Mouse (Mus musculus): Measurements from ENCODE around the gene Kcnc3.

Gene Kcnc3

GRCm38 (mm10) chr7:44570989-44571388, 19.5 kb upstream of the Kcnc3 start:
- peak; percentile 54 to 56 for DNase-seq (ENCODE audit: low spot score in 2 of 2)

- DNase-seq (ENCODE audit: low spot score in 2 of 2) = no peak
Measured at GRCm38 (mm10) chr7:44571811-44572210, 18.7 kb upstream of the Kcnc3 start.

- DNase-seq (ENCODE audit: low spot score in 2 of 2) = peak; percentile 92 to 93
Measured at GRCm38 (mm10) chr7:44572213-44572701, 18.2 kb upstream of the Kcnc3 start, which contains the start of gene Napsa. Napsa (plus strand) TSS chr7:44572380.

- no peak for DNase-seq (ENCODE audit: low spot score in 2 of 2)
Measured at GRCm38 (mm10) chr7:44572956-44573484, 17.4 kb upstream of the Kcnc3 start.

GRCm38 (mm10) chr7:44576333-44576844, 14.1 kb upstream of the Kcnc3 start:
- DNase-seq (ENCODE audit: low spot score in 2 of 2) = no peak

- DNase-seq (ENCODE audit: low spot score in 2 of 2) = no peak
Measured at GRCm38 (mm10) chr7:44581637-44582036, 8.8 kb upstream of the Kcnc3 start.

GRCm38 (mm10) chr7:44582709-44583108, 7.8 kb upstream of the Kcnc3 start:
- DNase-seq (ENCODE audit: low spot score in 2 of 2) = no peak

GRCm38 (mm10) chr7:44583146-44583545, 7.3 kb upstream of the Kcnc3 start:
- no peak for DNase-seq (ENCODE audit: low spot score in 2 of 2)

GRCm38 (mm10) chr7:44584265-44584804, 6.1 kb upstream of the Kcnc3 start:
- DNase-seq (ENCODE audit: low spot score in 2 of 2) = no peak

GRCm38 (mm10) chr7:44584921-44585320, 5.5 kb upstream of the Kcnc3 start:
- DNase-seq (ENCODE audit: low spot score in 2 of 2) = no peak

- no peak for DNase-seq (ENCODE audit: low spot score in 2 of 2)
Measured at GRCm38 (mm10) chr7:44585606-44586005, 4.9 kb upstream of the Kcnc3 start.

- DNase-seq (ENCODE audit: low spot score in 2 of 2) = no peak
Measured at GRCm38 (mm10) chr7:44586518-44586917, 3.9 kb upstream of the Kcnc3 start.

- DNase-seq (ENCODE audit: low spot score in 2 of 2) = peak in 1 of 2 experiments; percentile 27
Measured at GRCm38 (mm10) chr7:44586930-44587329, 3.5 kb upstream of the Kcnc3 start.

GRCm38 (mm10) chr7:44587676-44588075, 2.8 kb upstream of the Kcnc3 start:
- DNase-seq (ENCODE audit: low spot score in 2 of 2) = no peak

- no peak for DNase-seq (ENCODE audit: low spot score in 2 of 2)
Measured at GRCm38 (mm10) chr7:44588338-44588737, 2.1 kb upstream of the Kcnc3 start.

- DNase-seq (ENCODE audit: low spot score in 2 of 2) = peak; percentile 71 to 74
Measured at GRCm38 (mm10) chr7:44589149-44589548, 1.3 kb upstream of the Kcnc3 start.

- DNase-seq (ENCODE audit: low spot score in 2 of 2) = no peak
Measured at GRCm38 (mm10) chr7:44589946-44590345, 518 bp upstream of the Kcnc3 start.

- no peak for DNase-seq (ENCODE audit: low spot score in 2 of 2)
Measured at GRCm38 (mm10) chr7:44591348-44592116, 1.1 kb downstream of the Kcnc3 start.

- no peak for DNase-seq (ENCODE audit: low spot score in 2 of 2)
Measured at GRCm38 (mm10) chr7:44593051-44593450, 2.6 kb downstream of the Kcnc3 start.

- peak; percentile 61 to 67 for DNase-seq (ENCODE audit: low spot score in 2 of 2)
Measured at GRCm38 (mm10) chr7:44593775-44594174, 3.3 kb downstream of the Kcnc3 start.

GRCm38 (mm10) chr7:44594291-44594690, 3.8 kb downstream of the Kcnc3 start:
- no peak for DNase-seq (ENCODE audit: low spot score in 2 of 2)

- no peak for DNase-seq (ENCODE audit: low spot score in 2 of 2)
Measured at GRCm38 (mm10) chr7:44595131-44595561, 4.7 kb downstream of the Kcnc3 start.

- no peak for DNase-seq (ENCODE audit: low spot score in 2 of 2)
Measured at GRCm38 (mm10) chr7:44596051-44596450, 5.6 kb downstream of the Kcnc3 start.

Data from spleen, postnatal 36 days (tissue).